Mouse (Mus musculus) left cerebral cortex, postnatal 4 days (tissue): Measurements from ENCODE around the gene Gulp1. TPM values are rescaled to one million over a fixed set of nuclear protein-coding genes. Genes with fewer than 3 reads are reported as not detected.

ENCODE experiments used
- DNase-seq: peaks from one replicate; pipeline ENCODE4 v3.0.0-alpha.2; 2022
- intact Hi-C: fragments of 180-260 bp; cut with DNase I; formaldehyde crosslinking; loops from one replicate; pipeline ENCODE4 v1.15.1; 2025
- total RNA-seq, 2 experiments: library from RNA; stranded (reverse); gene quantifications; 2 replicates each; pipeline ENCODE4 v1.2.3; 2021

Gene Gulp1
- total RNA-seq: 1 to 10 TPM; 7.9 to 8.1 TPM

DNA sequence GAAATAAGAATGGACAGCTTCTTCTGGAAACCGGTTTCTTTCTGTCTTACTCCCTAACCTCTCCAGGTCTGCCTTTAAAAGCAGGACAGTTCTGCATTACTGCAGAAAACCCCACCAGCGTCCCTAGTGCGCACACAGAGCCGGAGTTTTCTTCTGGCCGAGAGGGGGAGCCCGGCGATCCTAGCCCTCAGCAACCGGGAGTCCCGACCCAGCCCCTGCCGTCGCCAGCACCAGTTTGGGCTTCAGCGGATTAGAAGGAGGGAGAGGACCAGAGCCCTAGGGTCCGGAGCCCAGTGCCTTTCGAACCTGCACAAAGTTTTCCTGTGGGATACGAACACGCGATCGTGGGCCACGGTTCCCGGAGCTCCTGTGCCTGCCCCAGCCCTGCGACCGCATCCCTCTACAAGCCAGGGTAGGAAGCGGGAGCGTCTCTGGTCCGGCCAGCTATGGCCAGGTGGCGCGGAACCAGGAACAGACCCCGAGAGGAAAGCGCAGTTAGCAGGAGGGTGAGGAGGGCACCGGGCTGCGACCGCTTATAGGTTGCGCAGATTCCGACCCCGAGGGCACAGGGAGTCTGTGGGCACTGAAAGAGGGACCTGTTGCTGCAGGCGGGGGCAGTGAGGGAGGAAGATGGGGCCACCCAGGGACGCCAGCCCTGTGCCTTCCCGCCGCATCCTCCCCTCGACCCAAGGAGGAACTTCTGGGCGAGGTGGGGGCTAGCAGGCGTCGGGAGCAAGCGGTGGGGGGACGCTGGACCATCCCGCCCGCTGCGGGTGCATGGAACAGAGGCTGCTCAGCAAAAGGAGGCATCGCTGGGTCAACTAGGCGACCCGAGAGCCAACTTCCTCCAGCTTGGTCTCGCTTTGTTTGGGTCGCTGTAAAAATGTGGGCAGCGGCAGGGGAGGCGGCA is at the start of gene Gulp1:
TSS of gene Gulp1 (plus strand) at position 51 of the 910 bp plus-strand sequence.
- peak; percentile 67 for DNase-seq
- intact Hi-C loops: no loop called here

DNA sequence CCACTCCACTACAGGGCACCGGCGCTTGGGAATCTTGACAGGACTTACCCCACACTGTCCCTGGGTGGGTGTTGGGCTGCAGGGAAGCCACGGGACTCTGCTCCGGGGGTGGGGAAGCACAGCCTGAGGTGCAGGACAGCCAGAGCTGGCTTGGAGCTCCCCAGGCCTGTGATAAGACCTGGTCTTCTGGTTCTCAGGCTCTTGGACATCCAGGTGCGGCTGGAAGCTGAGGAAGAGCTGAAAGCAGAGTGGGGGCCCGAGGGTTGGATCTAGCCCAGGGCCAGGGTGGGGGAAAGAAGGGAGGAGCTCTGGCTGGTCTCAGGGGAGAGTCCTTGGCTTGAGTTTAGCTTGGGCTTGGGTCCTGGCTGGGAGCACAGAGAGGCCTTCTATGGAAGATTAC is 1.1 kb upstream of the Gulp1 start:
- DNase-seq: no peak
- intact Hi-C loops: no loop called here

DNA sequence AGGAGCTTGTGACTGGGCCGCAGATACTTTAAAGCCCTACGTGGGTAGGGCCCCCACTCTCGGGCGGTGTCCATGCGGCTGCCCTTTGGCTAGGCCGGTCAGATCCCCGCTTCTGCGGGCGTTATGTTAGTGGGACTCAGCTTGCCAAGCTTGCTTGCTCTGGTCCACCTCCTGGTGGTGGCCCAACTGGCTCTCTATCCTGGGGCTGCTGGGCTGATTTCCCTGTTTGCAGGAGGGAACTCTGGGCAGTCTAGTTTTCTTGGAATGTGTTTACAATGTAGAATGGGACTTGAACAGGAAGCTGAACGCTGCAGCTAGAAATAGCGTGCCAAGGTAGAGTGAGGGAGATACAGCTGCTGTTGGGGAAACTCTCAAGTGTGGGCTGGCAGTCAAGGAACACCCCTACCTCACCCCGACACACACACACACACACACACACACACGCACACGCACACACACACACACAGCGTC is 1.1 kb downstream of the Gulp1 start:
- intact Hi-C loops: no loop called here
- DNase-seq: peak; percentile 53

DNA sequence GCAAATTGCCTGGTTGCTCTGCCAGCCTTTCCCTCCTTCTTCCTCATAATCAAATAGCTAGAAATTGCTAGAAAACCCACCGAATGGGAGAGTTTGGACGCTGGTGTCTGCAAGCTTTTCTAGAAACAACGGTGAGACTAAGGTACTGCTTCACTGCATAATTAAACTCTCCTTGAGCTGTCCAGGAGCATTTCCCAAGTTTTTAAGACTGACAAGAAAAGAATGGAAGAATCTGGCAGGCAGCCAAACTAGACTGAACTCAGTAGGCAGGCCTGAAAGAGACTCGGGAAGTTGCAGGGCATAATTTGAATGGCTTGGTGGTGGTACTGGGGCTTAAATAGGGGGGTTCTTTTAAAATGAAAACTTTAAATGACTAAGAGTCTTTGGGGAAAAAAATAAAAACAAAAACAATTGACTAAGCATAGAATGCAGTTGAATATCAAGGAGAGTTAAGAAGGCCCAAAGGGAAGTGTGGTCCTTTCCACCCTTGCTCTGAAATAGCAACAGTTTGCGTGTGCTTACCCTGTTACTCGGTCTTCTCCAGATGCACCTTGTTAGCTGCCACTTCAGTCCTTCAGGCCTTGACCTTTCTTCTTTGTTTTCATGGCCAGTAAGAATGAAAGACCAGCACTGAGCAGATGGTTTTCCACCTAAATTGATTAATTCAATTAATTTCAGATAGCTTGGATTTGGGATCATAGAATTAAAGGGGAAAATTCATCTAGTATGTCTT is 2.0 kb downstream of the Gulp1 start:
- intact Hi-C loops: no loop called here
- peak; percentile 31 for DNase-seq

DNA sequence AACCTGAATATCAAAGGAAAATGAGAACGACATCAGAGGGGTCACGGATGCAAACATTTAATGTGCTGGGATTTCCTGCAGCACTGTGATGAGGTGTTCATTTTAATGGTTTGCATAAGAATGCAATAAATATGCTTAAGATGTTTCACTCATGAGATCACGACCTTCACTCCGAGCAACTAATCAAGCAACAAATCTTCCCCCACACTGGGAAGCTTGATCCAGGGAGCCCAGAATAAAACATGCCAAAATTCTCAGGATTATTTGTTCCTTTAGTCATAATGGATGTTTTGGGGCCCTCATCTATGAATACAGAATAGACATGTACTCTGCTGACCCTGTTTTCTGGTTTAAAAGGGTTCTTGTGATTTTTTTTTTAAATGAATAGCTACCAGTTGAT is 16.1 kb downstream of the Gulp1 start:
- intact Hi-C loops: no loop called here

DNA sequence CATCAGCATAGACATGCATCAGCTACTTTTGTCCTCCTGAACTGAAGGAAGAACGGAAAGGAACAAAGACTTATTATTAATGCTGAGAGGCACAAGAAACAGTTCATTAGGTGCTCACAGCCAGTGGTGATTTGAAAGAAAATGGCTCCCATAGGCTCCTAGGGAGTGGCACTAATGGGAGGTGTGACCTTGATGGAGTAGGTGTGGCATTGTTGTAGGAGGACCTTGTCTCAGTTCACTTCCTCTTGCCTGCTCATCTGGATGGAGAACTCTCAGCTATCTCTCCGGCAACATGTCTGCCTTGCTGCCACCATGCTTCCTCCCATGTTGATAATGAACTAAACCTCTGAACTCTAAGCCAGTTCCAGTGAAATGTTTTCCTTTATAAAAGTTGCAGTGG is 17.0 kb downstream of the Gulp1 start:
- intact Hi-C loops: no loop called here
- no peak for DNase-seq

More for the DNA sequence above, 16.1 kb downstream of the Gulp1 start:
- DNase-seq: no peak

DNA sequence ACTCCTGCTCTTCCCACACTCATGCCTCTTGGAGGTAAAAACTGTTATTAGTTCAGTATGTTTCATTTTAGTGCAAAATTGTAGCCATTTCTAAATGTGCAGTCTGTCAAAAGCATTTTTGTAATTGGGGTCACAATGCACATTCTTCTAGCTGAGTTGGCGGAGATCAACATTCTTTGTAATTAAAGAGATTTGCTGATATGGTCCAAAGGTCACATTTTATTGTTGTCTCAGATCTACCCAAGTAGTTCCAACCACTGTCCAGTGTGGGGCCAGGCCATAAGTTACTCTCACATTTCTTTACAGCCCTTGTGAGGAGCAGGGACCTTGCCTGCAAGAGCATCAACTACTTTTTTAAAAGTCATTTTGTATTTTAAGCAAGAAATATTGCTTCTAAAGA is 24.7 kb downstream of the Gulp1 start:
- DNase-seq: no peak
- intact Hi-C loops: no loop called here

DNA sequence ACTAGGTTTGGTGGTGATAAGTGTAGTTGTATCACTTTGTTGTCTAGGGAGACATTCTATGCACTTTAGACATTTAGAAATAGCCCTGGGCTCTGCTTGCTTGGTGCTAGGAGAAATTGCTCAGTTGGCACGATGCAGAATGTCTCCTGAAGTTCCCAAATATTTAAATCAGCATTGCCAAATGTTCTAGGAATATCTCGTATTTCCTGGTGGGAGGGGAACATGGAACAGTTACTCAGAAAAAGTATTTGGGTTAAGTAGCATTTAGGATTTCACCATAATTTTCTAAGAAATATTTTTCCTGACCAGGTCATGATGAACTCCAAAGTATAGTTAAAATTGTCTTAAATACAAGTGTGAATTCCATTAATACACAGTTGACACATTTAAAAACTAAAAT is 25.3 kb downstream of the Gulp1 start:
- intact Hi-C loops: no loop called here
- DNase-seq: no peak

DNA sequence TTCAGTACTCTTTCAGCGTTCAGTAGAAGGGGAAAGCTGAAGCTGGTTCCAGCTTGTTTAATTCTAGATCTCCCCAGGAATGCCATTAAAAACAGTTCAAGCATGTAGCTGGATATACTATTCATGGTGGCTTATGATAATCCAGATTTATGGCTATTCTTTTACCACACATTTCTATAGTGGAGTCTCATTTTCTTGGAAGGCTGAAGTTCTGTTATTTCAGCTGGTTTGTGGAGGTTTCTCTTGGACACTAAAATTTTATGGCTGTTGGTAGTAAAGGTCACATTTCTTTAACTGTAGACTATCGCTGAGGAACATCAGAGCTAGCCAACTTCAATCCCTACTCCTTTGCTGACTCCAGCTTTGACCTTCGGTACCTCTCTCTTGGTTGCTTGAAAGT is 29.1 kb downstream of the Gulp1 start:
- intact Hi-C loops: no loop called here
- DNase-seq: no peak

DNA sequence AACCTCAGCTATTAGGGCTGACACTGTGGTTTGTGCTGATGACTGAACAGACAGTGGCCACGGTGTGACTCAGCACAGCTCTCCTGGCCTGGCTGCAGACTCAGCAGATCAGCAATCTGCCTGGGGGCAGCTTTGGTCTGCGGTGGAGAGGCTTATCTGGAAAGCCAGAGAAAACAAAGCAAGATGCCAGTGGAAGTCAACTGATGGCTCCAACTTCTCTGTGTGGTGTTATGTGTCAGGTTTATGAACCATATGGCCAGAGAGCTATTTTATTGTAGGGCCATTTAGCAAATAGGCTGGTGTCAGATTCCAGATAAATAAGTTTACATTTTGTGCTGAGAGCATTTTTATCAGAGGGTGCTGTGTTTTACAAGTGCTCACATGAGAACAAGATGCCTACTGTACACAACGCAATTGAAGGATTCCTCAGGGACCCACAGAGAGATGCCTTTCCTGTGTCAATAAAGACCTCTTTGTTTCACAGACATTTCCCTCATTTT is 33.6 kb downstream of the Gulp1 start:
- intact Hi-C loops: no loop called here
- DNase-seq: peak; percentile 3

DNA sequence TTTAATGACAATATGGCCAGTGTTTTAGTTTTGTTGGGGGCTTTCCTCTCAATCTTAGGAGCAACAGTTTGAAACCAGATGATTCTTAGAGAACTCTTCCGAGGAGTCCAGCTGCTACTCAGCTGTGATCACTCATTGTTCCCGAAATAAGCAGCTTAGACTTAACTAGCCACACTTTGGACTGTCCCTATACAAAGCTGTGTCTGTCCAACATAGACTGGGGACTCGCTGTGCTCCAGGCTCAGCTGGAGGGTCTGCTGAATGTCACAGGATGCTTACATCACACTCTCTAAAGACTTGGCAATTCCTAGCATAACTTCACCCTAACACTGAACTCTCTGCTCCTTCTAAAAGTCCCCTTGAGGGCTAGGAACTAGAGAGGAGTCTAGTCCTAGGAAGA is 40.4 kb downstream of the Gulp1 start:
- intact Hi-C loops: no loop called here
- no peak for DNase-seq

DNA sequence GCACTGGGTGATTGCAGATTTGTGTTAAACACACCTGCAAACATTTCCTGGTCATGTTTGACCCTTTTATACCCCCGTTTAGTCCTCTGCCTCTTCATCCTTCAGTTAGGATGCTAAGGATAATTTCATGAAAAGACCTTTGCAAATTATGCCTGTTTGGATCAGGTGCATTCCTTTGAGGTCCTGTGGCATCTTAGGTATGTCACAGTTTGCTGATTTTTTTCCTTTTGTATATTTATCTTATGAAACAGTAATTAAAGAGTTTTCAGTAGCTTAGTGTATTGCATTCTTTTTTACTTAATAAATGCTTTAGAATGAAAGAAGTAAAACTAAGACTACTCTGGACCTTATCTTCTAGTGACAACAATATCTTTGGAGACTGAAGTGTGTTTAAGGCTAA is 41.8 kb downstream of the Gulp1 start:
- DNase-seq: no peak
- intact Hi-C loops: no loop called here

DNA sequence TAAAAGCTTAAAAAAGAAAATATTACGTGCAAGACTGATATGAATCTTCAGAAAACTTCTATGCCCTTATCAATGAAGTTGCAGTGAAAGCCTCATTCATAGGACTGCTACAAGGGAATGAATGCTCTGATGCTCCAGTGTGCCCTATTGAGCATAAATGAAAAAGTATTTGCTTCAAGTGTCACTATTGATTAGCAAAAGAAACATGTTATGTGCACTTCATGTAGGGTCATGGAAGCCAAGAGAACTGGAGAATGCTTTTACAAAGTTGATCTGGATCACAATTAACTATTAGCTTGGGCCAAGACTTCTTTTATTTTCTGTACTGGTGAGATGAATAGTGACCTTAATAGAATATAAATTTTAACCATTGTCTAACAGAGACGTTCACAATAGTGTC is 47.0 kb downstream of the Gulp1 start:
- intact Hi-C loops: no loop called here
- DNase-seq: no peak

DNA sequence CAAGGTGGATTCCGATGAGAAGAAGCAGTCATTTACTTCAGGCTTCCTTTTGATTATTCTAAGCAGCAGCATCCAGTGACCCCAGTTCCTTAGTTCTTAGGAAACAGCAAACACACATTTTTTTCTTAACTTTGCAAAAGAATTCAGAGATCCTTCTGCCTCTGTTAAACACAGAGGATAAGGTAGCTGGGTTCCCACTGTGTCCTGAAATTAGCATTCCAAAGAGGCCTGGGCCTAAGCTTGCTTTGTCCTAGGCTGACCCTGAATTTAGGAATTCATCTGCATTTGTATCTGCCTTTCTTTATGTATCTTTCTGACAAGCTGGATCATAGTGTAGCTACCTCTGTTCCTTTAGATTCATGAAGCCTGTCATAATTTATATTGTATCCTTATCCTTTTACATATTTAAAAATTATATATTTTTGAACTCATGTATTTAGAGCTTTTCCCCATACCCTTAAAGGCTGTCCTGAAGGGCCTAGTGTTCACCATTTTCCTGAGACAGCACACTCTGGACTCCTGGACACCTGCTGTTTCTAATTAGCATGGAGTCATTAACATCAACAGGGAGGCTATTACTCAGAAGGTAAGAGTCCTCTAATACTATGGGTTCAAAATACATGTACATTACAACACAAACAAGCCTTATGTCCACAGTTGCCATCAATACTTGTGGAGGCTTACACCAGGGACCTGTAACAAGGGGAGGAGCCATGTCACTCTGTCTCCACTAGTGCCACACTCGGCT is 62.2 kb downstream of the Gulp1 start:
- DNase-seq: no peak
- intact Hi-C loops: no loop called here

DNA sequence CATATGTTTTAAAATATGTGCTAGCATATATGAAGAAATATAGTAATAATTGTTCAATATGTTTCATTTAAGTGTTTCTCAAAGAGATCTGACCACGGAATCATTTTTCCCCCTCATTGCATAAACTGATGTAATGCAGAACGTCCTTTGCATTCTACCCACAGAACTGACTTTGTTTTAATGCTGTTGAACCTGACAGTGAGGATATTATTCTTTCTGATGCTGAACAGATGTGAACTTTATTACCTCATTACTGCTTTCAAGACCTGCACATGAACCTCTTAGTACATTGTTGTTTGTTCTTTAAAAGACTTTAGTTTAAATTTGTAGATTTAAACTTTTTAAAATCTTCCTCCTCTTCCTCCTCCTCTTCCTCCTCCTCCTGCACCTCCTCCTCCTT is 67.4 kb downstream of the Gulp1 start:
- intact Hi-C loops: no loop called here
- no peak for DNase-seq

DNA sequence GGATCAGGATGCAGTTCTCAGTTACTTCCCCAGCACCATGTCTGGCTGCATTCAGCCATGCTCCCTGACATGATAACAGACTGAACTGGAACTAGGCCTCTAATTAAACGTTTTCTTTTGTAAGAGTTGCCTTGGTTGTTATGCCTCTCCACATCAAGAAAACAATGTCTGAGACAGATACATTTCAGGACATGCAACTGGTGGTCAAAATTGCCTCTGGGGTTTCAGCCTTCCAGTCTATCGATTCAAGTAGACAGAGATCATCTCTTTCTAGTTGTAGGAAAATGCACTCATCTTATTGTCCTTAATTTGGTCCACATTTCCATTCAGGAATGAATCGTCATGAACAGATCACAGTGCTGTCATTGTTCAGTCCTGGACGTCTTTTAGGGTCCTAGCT is 83.2 kb downstream of the Gulp1 start:
- DNase-seq: no peak
- intact Hi-C loops: no loop called here

DNA sequence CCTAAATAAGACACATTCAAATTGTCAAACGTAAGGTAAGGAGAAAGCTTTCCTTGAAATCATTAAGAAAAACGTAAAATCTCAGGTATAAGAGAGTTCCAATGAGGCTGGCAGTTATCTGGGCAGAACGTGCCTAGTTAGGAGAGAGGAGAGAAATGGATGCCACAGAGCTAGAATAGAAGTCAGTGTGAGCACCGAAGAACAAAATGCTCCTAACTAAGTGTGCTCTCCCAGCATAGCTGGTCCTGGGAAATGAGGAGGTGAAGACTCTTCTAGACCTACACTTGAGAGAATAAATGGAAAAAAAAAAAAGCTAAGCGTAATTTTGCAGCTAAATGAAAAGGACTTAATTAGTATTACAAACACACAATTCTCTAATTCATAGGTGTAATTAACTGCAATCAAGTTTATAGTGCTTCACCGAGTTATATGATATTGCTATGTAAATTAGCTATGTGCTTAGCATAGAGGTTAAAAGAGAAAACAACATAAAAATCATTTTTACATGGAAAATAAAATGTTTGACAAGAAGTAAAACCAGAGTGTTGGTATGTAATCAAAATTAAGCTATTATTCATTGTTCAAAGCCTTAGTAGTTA is 94.5 kb downstream of the Gulp1 start:
- DNase-seq: no peak
- intact Hi-C loops: no loop called here

DNA sequence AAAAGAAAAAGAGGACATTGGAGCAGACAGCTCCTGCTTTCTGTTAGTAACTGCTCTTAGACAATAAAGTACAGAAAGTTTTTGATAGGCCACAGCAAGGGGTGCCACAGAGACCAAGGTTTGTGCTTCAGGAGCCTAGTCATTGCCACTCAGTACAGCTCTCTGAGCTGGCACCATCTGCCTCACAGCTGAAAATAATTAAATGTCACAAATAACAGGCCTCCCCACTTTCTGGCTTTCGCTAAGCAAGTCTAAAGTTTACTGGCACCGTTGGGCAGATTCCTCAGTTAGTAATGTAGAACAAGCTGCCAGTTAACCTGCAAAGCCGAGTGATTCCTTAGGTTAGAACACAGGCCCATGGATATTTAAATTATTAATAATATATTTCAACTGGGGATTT is 127.7 kb downstream of the Gulp1 start:
- no peak for DNase-seq
- intact Hi-C loops: no loop called here

DNA sequence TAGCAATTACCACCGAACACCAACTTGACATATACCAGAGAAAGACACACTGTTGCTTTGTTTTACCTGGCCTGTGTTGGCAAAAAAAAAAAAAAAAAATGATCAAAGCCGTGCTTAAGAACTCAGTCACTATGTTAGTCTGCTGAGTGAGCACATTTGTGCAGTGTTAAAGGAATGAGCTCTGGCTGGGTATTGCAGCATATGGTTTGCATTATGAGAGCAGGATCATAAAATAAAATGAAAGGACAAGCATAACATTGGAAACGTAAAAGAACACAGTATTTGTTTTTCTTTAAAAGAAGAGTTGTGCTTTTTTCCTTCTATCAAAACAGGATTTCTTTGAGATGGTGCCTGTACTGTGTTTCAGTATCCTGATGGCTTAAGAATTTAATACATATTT is 128.1 kb downstream of the Gulp1 start:
- intact Hi-C loops: no loop called here
- no peak for DNase-seq

DNA sequence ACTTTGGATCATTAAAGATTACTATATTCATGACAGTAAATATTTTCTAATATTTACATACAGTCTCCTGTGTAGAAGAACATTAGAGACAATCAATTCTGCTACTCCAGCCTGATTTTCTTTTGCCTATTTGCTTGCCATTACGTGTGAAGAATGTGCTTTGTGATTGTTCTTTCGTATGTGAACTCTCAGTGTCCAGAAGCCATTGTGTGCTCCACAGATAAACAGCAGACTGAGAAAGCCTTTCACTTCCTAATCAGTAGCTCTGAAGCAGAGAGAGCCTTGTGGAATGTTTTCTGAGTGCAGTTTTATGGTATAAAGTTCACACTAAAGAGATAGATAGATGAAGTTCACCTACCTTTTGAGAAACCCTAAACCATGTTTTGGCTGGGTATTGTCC is 131.2 kb downstream of the Gulp1 start:
- intact Hi-C loops: no loop called here
- DNase-seq: no peak

DNA sequence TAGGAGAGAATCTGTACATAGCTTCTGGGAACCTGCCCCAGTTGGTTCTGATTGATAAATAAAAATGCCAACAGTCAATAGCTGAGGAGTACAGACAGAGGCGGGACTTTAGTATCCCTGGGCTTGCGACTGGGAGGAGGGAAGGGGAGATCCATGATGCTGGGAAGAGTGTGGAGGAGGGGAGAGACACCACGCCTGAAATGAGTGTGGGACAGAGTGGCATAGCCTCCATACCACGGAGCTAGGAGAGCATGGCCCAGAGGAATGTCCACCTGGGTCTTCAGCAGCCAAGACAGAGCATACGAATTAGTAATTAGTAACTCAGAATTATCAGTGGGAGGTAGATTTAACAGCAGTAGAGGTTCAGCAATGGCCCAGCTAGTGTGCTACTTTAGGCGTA is 132.4 kb downstream of the Gulp1 start:
- no peak for DNase-seq
- intact Hi-C loops: no loop called here
